Mouse (Mus musculus): ENCODE measurements around the gene Vasn.

Vasn gene

DNA sequence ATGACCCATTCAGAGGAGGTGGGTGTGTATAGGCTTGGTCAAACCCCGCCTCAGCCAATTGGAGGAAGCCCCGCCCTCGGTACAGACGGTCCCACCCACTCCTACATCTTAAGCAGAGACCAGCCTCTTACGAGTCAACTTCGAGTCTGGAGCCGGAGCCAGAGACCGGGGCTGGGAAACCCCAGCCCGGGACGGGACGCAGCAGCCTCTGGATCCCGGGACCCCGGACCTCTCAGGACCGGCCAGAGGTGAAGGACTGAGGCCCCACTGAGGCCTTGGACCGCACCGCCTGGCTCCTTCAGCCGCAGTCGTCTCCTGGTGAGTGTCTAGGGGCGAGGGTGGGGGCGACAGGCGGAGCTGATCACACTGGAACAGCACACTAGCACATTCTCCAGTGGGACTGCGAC, at the start of gene Vasn, which contains the start of gene Dnaja3:
TSS of gene Vasn (plus strand) at position 111 of the 407 bp plus-strand sequence.
TSS of gene Dnaja3 (plus strand) at position 159 of the 407 bp plus-strand sequence.
- in situ Hi-C loops (cut with MboI; ENCODE audit: unreplicated experiment in 2 of 2): no loop called here

DNA sequence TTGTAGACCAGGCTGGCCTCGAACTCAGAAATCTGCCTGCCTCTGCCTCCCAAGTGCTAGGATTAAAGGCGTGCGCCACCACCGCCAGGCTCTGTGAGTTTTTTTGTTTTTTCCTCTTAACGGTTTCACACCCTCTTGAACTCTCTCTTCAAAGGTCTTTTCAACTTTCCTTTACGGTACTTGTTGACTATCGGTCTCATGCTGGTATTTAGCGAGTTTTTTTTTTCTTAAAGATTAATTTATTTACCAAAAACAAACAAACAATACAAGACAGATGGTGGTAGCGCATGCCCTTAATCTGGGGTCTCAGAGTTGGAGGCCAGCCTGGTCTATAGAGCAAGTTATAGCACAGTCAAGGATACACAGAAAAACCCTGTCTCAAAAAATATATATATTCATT, 49.5 kb upstream of the Vasn start:
- in situ Hi-C loops (cut with MboI; ENCODE audit: unreplicated experiment in 2 of 2): no loop called here

DNA sequence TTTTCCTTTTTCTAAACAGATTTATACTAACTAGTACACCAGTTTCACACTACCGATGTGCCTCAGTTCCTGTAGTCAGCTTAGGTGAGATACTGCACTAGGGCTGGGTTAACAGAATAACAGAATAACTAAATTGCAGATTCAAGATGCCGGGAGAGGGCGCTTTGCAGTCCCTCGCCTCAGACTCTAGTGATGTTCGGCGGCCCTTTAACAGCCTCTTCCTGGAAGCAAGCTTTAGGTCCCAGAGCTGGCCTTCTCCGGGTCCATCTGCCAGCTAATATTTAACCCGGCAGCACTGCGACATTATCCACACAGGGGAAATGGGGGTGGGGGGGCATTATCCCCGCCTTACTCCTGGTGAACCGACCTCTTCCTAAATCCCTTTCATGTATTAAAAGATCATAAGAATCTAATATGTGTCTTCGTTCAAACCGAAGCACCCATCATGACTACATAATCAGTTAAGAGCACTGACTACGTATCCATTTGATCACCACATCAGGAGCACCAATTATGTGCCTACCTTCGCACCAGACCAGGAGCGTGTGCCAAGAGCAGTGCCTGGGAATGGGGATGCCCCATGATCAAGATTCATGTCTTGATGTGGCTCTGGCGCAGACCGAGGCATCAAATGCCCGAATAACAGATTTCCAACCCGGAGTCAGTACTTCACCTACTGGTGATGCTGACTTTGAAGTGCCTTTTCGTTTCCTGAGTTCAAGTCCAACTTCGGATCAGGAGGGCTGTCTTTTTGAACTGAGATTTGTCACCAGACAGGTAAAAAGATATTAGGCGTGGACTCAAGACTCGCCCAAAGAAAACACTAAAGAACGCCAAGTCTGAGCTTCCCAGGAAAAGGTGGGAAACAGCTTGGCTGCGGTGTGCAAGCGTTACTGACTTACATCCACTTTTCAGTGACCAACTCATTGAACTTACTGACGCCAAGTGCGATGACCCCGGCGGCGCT, 46.5 kb upstream of the Vasn start:
- in situ Hi-C loops (cut with MboI; ENCODE audit: unreplicated experiment in 2 of 2): no loop called here

DNA sequence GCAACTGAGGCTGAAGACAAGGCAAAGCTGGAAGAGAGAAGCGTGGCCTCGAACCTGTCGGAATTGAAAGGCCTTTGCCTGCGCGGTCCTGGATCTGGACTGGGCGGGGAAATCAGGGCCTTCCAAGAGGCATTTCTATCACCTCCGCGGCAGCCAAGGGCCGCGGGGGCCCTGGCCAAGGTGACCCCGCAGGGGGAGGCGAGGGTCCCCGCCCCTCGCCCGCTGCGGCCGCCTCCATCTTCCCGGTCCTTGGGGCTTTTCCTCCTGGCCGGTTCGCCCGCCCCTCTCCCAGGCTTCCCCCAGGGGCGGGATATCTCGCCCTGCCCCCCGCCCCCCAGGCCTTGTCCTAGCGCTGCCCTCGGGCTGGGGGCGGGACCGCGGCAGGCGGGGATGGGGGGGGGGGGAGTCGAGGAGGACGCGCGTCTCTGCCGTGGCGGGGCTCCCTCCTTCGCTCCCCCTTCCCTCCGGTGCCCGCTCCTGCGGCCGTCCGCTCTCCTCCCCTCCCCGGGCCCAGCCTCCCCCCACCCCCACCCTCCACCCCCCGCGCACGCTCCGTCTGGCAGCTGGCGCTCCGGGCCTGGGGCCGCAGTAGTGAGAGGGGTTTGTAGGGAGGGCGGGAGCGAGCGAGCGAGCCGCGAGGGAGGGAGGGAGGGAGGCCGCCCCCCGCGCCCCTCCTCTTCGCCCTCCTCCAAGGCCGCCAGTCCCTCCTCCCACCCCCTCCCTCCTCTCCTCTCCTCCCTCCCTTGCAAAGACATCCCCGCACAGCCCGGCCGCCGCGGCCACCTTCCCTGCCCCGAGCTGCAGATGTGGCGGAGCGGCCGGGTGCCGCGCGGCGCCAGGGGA, 45.5 kb upstream of the Vasn start, which contains the start of gene Glis2:
TSS of gene Glis2 (plus strand) at position 743 of the 843 bp plus-strand sequence.
- in situ Hi-C loops (cut with MboI; ENCODE audit: unreplicated experiment in 2 of 2): no loop called here

DNA sequence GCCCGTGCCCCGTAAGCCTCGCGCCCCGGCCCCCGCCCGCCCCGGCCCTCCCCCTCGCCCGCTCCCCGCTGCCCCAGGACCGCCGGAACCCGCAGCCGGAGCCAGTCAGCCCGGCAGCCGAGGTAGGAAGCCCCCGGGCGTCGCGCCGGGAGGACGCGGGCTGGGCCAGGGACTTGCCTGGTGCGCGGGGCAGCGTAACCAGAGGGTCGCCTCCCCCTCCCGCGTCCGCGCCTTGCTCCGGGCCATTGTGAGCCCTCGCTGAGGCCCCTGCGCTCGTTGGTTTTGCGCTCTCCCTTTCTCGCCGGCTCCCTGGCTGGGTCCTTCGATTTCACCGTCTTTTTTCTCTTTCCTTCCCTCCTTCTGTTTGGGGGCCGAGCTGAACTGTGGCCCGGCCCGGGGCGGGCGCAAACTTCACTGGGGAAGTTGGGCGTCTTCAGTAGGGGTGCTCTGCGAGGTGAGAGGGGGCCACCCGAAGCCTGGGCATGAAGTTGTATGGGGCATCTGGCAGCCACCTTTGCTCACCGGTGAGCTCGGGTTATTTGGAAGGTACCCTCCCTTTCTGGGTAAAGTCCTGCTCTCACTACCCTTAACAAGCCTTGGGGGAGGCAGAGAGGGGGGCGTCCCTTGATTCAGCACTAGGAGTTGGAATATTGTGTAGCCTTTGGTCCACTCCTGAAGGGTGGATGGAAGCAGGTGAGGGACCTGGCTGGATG, 44.8 kb upstream of the Vasn start:
- in situ Hi-C loops (cut with MboI; ENCODE audit: unreplicated experiment in 2 of 2): no loop called here

DNA sequence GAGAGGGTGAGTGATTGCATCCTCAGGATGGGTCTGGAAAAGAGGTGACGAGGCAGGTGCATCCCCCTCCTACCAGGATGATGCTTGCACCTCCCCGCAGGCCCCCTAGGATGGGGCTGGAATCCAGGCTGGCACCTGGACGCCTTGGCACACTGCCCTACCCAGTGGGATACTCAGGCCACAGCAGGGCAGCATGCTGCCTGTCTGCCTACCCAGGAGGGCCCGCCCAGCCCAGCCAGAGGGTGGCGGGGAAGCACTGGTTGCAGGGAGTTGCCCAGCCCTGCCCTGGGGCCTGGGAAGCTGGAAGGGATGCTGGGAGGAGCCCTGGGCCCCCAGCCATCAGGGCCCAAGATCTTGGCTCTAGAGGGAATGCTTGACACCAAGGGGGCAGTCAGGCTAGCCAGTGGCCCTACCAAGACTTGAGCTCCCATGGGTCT, 44.2 kb upstream of the Vasn start:
- in situ Hi-C loops (cut with MboI; ENCODE audit: unreplicated experiment in 2 of 2): no loop called here

DNA sequence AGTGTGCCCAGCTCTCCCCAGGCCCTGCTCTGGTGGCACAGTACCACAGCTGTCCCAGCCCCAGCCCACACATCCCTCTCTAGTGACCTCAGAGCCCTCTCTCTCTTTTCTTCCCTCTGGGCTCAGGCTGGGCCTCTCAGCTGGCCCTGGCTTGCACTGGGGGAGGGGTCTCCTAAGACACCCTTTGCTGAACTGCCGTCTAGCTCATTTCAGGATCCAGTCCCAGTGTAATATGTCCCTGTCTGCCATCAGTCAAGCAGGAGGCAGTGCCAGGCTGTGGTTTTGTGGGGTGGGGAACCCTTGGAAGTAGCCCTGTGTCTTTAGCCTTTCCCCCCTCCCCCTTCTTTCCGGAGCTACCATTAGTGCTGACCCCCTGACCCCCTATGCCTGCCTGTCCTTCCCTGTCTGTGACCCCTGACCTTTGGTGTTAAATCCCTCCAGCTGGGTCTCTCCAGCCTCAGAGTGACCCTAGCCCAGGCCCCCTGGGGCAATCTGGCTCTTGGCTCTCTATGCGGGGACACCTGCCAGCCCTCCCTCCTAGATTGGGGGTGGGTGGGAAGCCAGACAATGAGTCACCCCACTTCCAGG, 43.5 kb upstream of the Vasn start:
- in situ Hi-C loops (cut with MboI; ENCODE audit: unreplicated experiment in 2 of 2): no loop called here

DNA sequence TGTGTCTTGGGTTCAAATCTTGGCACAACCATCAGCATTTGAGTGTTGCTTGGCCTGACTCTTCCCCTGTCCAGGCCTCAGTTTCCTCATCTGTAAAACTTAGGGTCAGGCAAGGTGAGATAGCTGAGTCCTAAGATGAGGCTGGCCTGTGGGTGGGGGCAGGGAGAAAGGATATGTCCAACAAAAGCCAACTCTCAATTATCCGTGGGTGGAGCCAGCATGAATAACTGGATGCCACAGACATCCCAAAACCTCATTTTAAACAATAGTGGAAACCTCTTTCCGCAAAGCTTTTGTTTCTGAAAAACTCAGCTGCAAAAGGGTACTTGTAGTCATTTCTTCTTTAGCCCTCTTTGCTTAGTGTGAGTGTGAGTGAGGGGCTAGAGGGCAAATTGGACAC, 42.9 kb upstream of the Vasn start:
- in situ Hi-C loops (cut with MboI; ENCODE audit: unreplicated experiment in 2 of 2): no loop called here

DNA sequence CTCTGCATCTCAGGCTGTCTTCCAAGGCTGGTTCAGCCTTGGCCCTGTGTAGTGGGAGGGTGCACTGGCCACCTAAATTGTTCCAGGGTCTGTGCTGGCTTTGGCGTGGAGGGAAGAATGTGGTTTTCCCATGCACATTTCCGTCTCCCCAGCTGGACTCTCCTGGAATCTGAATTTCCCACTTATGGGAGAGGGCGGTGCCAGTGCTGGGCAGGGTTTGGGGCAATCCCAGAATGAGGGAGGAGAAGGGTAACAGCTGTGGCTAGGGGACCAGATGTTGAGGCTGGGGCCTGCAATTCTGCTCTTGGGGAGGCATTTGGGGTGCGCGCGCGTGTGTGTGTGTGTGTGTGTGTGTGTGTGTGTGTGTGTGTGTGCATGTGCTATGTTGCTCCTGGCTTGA, 42.4 kb upstream of the Vasn start:
- in situ Hi-C loops (cut with MboI; ENCODE audit: unreplicated experiment in 2 of 2): no loop called here

DNA sequence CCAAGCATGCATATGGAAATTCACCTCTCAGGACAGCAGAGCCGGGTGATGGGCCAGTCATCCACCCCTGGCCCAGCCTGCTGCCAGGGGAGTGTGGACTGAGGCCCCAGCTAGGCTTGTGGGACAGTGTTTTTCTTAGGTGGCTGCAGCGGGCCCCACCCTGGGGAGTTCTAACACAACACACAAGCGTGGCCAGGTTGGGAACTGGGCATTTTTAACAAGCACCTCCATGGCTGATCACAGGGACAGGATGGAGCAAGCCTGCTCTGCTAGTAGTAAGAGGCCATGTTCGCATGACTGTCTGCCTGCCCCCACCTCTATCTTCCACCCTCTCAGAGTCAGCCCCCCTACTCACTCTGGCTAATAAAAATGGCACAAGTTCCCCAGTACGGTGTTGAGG, 41.7 kb upstream of the Vasn start:
- in situ Hi-C loops (cut with MboI; ENCODE audit: unreplicated experiment in 2 of 2): no loop called here

DNA sequence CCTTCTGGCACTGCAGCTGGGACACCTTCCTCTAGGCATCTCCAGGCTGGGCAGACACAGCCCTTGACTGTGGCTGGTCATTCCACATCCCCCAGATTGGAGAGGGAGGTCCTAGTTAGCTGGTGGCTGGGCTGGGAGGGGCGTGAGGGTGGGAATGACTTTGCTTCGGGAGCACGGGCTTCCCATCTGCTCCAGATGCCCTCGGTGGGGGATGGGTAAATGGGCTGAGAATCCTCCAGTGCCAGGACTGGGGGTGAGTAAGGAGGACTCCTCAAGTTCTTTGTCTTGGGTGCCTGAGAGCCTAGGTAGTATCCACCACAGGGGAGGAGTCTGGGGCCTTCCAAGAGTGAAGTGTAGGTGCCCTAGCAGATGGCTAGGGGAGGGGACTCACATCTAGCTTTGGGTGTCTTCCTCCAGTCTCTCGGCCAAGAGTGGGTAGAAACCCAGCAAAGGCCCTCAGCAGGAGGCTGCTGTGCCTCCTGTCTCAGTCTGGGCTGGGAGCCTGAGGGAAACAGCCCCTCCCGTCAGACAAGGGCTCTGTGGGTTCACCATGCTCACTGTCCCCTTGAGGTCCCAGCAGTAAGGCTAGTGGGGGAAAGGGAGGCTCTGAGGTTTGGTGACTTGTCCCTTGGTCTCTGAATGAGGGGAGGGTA, 40.7 kb upstream of the Vasn start:
- in situ Hi-C loops (cut with MboI; ENCODE audit: unreplicated experiment in 2 of 2): no loop called here

DNA sequence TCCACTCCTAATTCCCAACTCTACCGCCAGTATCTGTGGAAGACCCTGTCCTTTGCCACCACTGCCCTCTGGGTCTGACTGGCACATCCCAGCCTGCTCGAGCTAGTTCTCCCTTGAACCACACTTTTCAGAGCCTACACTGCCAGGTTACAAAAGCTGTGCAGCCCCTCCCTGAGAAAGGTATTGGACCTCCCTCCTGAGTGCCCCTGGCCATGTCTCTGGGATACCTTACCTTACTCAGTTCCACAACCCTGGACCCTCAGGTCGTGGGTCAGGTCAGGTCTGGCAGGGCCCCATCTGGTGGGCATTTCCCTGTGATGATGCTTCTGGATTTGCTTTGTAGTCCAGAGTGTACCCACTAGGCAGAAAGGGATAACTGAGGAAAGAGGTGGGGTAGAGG, 40.1 kb upstream of the Vasn start:
- in situ Hi-C loops (cut with MboI; ENCODE audit: unreplicated experiment in 2 of 2): no loop called here

DNA sequence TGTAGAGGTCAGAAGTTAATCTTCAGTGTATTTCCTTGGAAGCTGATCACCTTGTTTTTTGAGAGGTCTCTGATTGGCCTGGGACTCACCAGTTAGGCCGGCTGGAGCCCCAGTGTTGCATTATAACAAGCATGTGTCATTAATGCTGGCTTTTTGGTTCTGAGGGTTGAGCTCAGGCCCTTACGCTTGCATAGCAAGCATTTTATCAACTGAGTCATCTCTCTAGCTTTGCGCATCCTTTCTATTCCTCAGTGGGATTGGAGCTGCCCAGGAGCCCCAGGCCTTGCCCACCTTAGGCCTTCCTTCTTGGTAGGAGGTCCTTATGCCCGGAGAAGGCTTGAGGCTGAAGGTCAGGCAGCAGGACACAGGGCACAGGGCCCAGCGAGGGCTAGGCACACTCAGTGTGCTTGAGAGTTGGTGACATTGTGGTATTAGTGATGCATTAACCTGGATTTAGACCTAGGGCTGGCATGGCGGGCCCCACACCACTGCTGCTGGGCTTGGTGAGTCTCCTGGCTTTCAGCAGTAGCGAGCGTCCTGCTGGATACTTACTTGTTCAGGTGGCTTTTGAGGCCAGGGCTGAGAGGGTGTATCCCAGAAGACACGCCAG, 38.9 kb upstream of the Vasn start:
- in situ Hi-C loops (cut with MboI; ENCODE audit: unreplicated experiment in 2 of 2): no loop called here

DNA sequence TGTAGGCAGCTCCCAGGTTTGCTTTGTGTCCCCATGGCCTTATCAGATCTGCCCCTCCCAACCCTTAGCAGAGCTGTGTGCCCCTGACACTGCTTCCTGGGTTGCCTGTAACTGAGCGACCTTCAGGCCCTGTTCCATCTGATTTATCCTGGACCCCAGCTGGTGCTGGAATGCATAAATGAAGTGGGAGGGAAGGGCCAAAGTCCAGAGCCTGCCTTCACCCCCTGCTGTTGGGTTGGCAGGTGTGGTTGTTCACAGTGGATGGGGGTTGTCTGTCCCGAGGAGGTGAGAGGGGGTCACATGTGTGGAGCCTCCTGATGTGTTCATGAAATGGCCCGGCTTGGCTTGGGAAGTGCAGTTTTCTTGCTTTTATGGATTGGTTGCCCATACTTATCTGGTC, 37.6 kb upstream of the Vasn start:
- in situ Hi-C loops (cut with MboI; ENCODE audit: unreplicated experiment in 2 of 2): no loop called here

DNA sequence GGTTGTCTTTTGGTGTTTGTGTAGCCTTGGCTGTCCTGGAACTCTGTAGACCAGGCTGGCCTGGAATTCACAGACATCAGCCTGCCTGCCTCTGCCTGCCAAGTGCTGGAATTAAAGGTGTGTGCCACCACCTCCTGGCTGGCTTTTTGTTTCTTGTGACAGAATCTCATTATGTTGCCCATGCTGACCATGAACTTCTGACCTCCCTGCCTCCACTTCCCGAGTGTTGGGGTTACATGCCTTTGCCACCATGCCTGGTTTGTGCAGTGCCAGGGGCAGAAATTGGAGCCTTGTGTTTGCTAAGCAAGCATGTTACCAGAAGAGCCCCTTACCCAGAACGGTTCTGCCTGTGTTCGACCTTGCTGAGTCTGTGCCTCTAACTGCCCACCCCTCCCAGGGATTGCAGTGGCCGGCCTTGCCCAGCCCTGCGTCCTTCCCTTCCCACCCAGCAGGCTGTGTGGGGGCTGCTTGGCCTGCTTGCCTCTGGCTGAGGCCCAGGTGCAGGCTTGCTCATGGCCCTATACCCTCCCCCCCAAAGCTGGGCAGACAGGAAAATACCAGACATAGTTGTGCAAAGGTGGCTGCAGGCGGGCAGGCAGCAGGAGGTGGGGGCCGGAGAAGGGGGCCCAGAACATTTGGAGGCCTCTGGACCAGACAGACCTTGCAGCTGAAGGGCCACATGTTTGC, 36.8 kb upstream of the Vasn start:
- in situ Hi-C loops (cut with MboI; ENCODE audit: unreplicated experiment in 2 of 2): no loop called here

DNA sequence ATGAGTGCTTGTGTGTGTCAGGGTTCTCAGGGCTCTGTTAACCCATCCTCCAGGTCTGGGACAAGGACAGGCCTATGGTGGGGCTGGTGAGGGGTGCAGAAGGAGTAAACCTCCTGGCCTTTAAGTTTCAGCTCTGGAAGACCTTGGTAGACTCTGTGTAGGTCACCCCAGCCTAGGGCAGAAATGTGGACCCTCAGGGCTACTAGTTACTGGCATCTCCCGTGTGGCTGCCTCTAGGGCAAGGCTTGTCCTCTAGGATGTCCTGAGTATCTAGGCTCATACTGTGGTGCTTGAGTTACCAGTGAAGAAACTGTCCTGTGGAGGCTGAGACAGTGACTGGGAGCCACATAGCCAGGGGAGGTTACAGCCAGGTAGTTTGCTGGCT, 36.3 kb upstream of the Vasn start:
- in situ Hi-C loops (cut with MboI; ENCODE audit: unreplicated experiment in 2 of 2): no loop called here

DNA sequence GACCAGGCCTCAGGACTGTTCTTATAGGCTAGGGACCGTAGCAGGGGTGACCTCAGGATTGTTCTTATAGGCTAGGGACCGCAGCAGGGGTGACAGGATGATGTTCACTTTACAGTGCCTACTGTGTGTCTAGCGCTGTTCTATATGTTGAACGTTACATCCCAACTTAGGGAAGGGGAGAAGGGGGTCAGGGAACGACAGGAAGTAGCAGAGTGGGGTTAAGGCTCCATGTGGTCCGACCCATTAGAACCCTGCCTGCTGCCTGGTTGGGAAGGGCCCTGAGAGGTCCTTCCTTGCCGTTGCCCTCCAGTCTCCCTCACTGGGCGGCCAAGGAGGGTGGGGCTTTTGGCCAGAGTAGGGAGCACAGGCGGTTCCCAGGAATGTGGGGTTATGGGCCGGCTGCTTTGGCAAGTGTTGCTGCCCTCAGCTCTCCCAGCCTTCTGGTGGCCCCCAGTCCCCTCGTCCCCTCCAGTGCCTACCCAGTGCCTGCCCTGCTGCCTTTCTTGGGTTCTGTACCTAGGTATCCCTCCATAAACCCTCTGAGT, 35.4 kb upstream of the Vasn start:
- in situ Hi-C loops (cut with MboI; ENCODE audit: unreplicated experiment in 2 of 2): no loop called here

DNA sequence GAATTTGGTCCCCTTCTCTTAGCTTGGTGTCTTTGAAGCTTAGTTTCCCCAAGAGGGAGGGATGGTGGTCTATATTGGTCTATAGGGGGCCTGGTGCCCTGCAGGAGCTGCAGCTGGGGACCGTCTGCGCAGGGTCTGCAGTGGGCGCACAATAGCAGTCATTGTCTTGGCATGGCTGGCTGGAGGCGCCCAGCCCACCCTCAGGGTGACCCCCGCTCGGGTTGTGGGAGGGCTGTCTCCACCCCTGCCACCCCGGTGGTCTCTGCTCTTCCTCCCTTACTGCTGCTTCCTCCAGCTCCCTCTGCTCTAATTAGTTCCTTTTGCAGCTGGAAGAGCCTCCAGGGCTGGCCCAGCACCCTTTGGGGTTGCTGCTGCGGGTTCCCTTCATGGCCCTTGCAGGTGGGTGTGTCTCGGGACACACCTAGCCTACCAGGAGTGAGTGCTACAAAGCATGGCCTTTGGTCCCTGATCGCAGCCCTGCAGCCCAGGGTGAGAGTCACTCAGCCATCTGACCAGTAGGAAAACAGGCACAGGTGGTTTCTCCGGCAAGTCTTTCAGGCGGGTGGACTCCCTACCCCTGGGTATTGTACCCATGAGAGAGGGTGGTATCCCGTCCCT, 34.1 kb upstream of the Vasn start:
- in situ Hi-C loops (cut with MboI; ENCODE audit: unreplicated experiment in 2 of 2): loop anchor here (5.0 kb wide), 3 partner anchors 33 to 293 kb away; no protein-coding TSS in a partner anchor
